Mouse (Mus musculus): ENCODE results near the gene Adamts9. TPM values are rescaled to one million over a fixed set of nuclear protein-coding genes. Genes with fewer than 3 reads are reported as not detected.

Gene Adamts9
- polyA plus RNA-seq, 1 experiment from 2014 or later = 1.8 TPM

- no peaks in the 10 kb centered on the region for H3K36me3 ChIP-seq
- peak overlapping the region; percentile 43; the same call in 1 of the 2 replicates for H3K9ac ChIP-seq
- no peak overlapping the region; the same call in 1 of the 2 replicates for H3K4me2 ChIP-seq
- ATAC-seq (ENCODE audit: low read depth) = no peak
- H3K4me3 ChIP-seq = no peak overlapping the region
- under 1% methylated on average over 10 of the region's 10 CpGs for WGBS
- peaks cover 40% of the 10 kb centered on the region for H3K4me1 ChIP-seq (replicated peaks)
- H3K9me3 ChIP-seq = no peaks in the 10 kb centered on the region
- H3K27ac ChIP-seq (replicated peaks) = peak overlapping the region; percentile 54; the same call in 1 of the 2 replicates
- no peaks in the 10 kb centered on the region for H3K27me3 ChIP-seq
Measured at GRCm38 (mm10) chr6:92728084-92728483, 215.2 kb downstream of the Adamts9 start.

DNA sequence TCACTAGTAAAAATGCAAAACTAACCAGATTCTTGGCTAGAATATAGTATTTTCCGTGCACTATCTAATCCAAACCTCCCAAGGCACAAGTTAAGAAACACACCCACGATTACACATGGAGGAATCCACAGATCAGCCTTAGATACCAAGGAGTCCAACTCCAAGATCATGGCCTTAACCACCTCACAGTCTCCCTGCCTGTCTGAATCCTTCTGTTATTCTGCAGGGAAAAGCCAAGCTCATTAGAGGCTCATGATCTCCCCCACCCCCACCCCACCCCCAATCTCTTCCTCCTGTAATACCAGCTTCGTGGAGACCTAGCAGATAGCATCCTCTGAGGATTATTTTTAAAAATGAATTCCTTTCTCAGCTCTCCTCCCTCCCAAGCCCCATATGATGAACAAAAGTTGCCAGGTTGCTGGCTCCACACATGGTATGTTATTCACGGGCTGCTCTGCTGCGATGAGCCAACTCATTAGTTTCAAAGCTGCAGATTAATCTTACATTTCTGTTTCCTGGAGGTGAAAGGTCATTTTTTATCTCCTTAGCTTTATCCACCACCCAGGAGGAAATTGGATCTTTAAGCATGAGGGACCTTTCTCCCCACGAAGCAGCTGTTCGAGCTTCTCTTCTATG, 215.8 kb downstream of the Adamts9 start:
- no peak for ATAC-seq (ENCODE audit: low read depth)
- Histone ChIP-seq H3K4me3 (no peak overlapping the region), H3K9ac (no peak overlapping the region), H3K27ac (replicated peaks) (no peak overlapping the region), H3K36me3 (no peaks in the 10 kb centered on the region), H3K9me3 (no peaks in the 10 kb centered on the region), H3K27me3 (no peaks in the 10 kb centered on the region), H3K4me1 (replicated peaks) (peaks cover 40% of the 10 kb centered on the region), H3K4me2 (no peak overlapping the region)
- 25% methylated on average over 7 of the region's 7 CpGs for WGBS

DNA sequence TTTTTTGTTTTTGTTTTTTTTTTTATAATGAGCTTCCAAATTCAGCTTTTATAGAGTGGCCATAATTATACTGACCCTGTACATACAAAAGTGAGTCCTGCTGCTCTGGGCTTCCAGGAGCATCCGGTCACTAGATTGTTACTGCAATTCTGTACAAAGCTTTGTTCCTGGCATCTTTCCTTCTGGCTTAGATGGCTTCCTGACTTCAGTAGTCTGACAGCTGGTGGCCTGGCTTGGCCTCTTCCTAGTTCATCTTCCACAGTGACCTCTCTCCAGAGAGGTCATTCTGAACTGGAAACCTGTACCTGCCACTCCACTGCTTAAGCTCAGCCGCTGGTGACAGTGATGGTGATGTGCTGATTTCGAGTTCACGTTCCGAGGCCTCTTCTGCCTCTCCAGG, 217.2 kb downstream of the Adamts9 start:
- no peaks in the 10 kb centered on the region for H3K27me3 ChIP-seq
- peaks cover 40% of the 10 kb centered on the region for H3K4me1 ChIP-seq (replicated peaks)
- no peak overlapping the region for H3K9ac ChIP-seq
- 80% methylated on average over 5 of the region's 5 CpGs for WGBS
- H3K4me3 ChIP-seq = no peak overlapping the region
- H3K9me3 ChIP-seq = no peaks in the 10 kb centered on the region
- ATAC-seq (ENCODE audit: low read depth) = no peak
- H3K36me3 ChIP-seq = no peaks in the 10 kb centered on the region
- no peak overlapping the region for H3K4me2 ChIP-seq
- peak overlapping the region; percentile 33; the same call in 1 of the 2 replicates for H3K27ac ChIP-seq (replicated peaks)

- ATAC-seq (ENCODE audit: low read depth) = no peak
- 30% methylated on average over 2 of the region's 2 CpGs for WGBS
Measured at GRCm38 (mm10) chr6:92724394-92724793, 218.9 kb downstream of the Adamts9 start.

More at GRCm38 (mm10) chr6:92724394-92724793, 218.9 kb downstream of the Adamts9 start:
- Histone ChIP-seq H3K27me3 (no peaks in the 10 kb centered on the region), H3K9ac (no peak overlapping the region), H3K4me1 (replicated peaks) (peaks cover 40% of the 10 kb centered on the region), H3K36me3 (no peaks in the 10 kb centered on the region), H3K4me3 (no peak overlapping the region), H3K9me3 (no peaks in the 10 kb centered on the region), H3K4me2 (no peak overlapping the region), H3K27ac (replicated peaks) (peak overlapping the region; percentile 67)

Other genes starting within 250 kb of the Adamts9 start
- 12.3 and 13.8 TPM in 2 replicates for gene Prickle2, start 237.3 kb downstream of the Adamts9 start, polyA plus RNA-seq (2015; fragmentation: Nextera tagmentation; extraction: Ambion mirVana)
- 0.46 and 0.59 TPM in 2 replicates for gene A730049H05Rik, start 127.0 kb downstream of the Adamts9 start, polyA plus RNA-seq (2015; fragmentation: Nextera tagmentation; extraction: Ambion mirVana)
- gene Gm15737, start 74.1 kb downstream of the Adamts9 start, polyA plus RNA-seq (2015; fragmentation: Nextera tagmentation; extraction: Ambion mirVana) = not detected in 2 replicates

Measured in neural tube, embryonic 13.5 days (tissue).